Mouse (Mus musculus) MEL (cell line): ENCODE measurements at regions not wholly inside any gene's neighbourhood (a gene's known extent, or its start where the extent isn't known, plus 50 kb on each side); places are given as distances from the start of the nearest gene placed in this dataset.

Source experiments
- CTCF ChIP-seq, 3 experiments: IDR thresholded peaks in 2 of 3; conservative IDR thresholded peaks in 1 of 3; 2 replicates each; pipeline ENCODE4 v1.5.1; 2011 to 2012; ENCODE audit warnings: low read length in 3 of 3, low read depth in 2 of 3, mild to moderate bottlenecking in 2 of 3, improper control_type of control experiment in 1 of 3, inconsistent platforms in 1 of 3, mixed read lengths in 1 of 3, moderate library complexity in 1 of 3; ENCODE audit not compliant: control insufficient read depth in 1 of 3, insufficient read depth in 1 of 3, poor library complexity in 1 of 3, severe bottlenecking in 1 of 3
- EP300 ChIP-seq, 2 experiments: IDR thresholded peaks; 2 replicates each; pipeline ENCODE4 v1.6.1; 2011; ENCODE audit warnings: improper control_type of control experiment in 2 of 2, low read length in 2 of 2, low read depth in 1 of 2, mild to moderate bottlenecking in 1 of 2
- ETS1 ChIP-seq: IDR thresholded peaks from 2 replicates; pipeline ENCODE4 v1.6.1; 2012; ENCODE audit warnings: low read depth, mild to moderate bottlenecking, inconsistent platforms, low read length, improper control_type of control experiment, moderate library complexity
- GABPA ChIP-seq: IDR thresholded peaks from 2 replicates; pipeline ENCODE4 v1.6.1; 2012; ENCODE audit warnings: low read depth, mild to moderate bottlenecking, inconsistent platforms, low read length, improper control_type of control experiment, moderate library complexity
- GATA1 ChIP-seq: IDR thresholded peaks from 2 replicates; pipeline ENCODE4 v1.6.1; 2011; ENCODE audit warnings: low read depth, low read length, improper control_type of control experiment
- HCFC1 ChIP-seq: IDR thresholded peaks from 2 replicates; pipeline ENCODE4 v1.6.1; 2012; ENCODE audit warnings: low read depth, mild to moderate bottlenecking, inconsistent platforms, low read length, improper control_type of control experiment, moderate library complexity
- MAX ChIP-seq: IDR thresholded peaks from 2 replicates; pipeline ENCODE4 v1.6.1; 2011; ENCODE audit warnings: low read length, improper control_type of control experiment
- POLR2A ChIP-seq, 2 experiments: IDR thresholded peaks; 2 replicates each; pipeline ENCODE4 v1.6.1; 2011 to 2012; ENCODE audit warnings: low read length in 2 of 2, mild to moderate bottlenecking in 2 of 2, control low read depth in 1 of 2, improper control_type of control experiment in 1 of 2, low read depth in 1 of 2, moderate library complexity in 1 of 2; ENCODE audit not compliant: control insufficient read depth in 1 of 2, insufficient read depth in 1 of 2, poor library complexity in 1 of 2
- RAD21 ChIP-seq: IDR thresholded peaks from 2 replicates; pipeline ENCODE4 v1.6.1; 2011; ENCODE audit warnings: mild to moderate bottlenecking, low read depth, low read length, improper control_type of control experiment
- RCOR1 ChIP-seq: IDR thresholded peaks from 2 replicates; pipeline ENCODE4 v1.6.1; 2012; ENCODE audit warnings: low read depth, mild to moderate bottlenecking, inconsistent platforms, low read length, improper control_type of control experiment
- SIN3A ChIP-seq: IDR thresholded peaks from 2 replicates; pipeline ENCODE4 v1.6.1; 2012; ENCODE audit warnings: low read length, improper control_type of control experiment, inconsistent platforms
- USF1 ChIP-seq: IDR thresholded peaks from 2 replicates; pipeline ENCODE4 v1.6.1; 2014; ENCODE audit warnings: low read depth, mild to moderate bottlenecking, inconsistent platforms, low read length, improper control_type of control experiment, moderate library complexity
- ZMIZ1 ChIP-seq: IDR thresholded peaks from 2 replicates; pipeline ENCODE4 v1.6.1; 2012; ENCODE audit warnings: low read depth, mild to moderate bottlenecking, inconsistent platforms, low read length, improper control_type of control experiment, moderate library complexity

DNA sequence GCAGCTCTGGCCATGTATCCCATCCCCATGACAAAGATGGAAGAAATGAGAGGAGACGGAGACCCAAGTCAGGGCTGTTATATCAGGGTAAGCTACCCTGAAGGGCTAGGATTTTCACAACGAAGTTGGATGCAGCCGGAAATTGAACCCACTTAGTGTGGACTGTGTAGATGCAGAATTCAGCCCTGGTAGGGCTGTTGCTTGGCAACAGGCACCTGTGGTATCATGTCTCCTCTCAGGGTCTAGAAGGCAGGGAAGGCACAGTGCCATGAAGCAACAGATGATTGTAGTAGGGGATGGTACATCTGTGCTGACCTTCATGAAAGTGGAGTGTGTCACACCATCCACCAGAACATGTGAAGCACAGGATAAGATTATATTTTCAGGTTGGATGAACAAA is 51.2 kb upstream of the Zmat1 start:
- TF ChIP-seq CTCF (IDR thresholded peaks at IDR 0.05 in 2 of 3, conservative IDR thresholded peaks at IDR 0.05 in 1 of 3; ENCODE audit: control insufficient read depth in 1 of 3, insufficient read depth in 1 of 3, low read depth in 2 of 3, low read length in 3 of 3, poor library complexity in 1 of 3, severe bottlenecking in 1 of 3) = no peak
- TF ChIP-seq POLR2A (IDR thresholded peaks at IDR 0.05; ENCODE audit: control insufficient read depth in 1 of 2, insufficient read depth in 1 of 2, low read depth in 1 of 2, low read length in 2 of 2, poor library complexity in 1 of 2) = no peak
- TF ChIP-seq RCOR1 = no peak
- no peak for TF ChIP-seq USF1
- no peak for TF ChIP-seq SIN3A
- TF ChIP-seq EP300 (IDR thresholded peaks at IDR 0.05; ENCODE audit: low read depth in 1 of 2, low read length in 2 of 2) = no peak
- TF ChIP-seq ZMIZ1 = no peak
- no peak for TF ChIP-seq GABPA
- TF ChIP-seq MAX = no peak
- no peak for TF ChIP-seq RAD21
- TF ChIP-seq HCFC1 = no peak
- no peak for TF ChIP-seq ETS1
- no peak for TF ChIP-seq GATA1
